In the genomic region with DNA sequence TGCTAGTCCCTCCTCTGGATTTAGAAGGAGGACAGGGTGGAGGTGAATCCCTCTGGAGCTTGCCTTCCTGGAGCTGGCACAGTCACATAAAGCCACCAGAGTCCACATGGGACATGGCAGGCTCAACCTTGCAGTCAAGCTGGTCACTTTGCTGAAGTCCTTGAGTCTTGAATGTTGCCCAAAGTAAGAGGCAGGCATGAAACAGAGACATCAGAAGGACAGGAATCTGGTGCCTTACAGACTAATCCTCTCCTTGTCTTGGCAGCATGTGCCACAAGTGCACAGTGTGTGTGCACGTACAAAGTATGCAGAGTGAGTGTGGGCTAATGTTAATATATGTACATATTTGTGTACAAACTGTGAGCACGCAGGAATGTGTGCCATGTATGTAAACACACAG, we compare ENCODE assay signal across 21 mouse cellular contexts.
DNase-seq lines count a peak whose midpoint lies in the region; ATAC-seq lines count a peak whose summit lies in the region.
"Had no signal": no experiment of that assay in that cellular context is flagged by ENCODE, and none has a peak within 500 bp of the region (broad histone marks: within the 10 kb centered on the region; RNA-seq: fewer than 3 reads in every experiment).

No protein-coding gene starts in this region.

- peak; percentile 64 for DNase-seq in heart, embryonic 10.5 days (ENCODE audit: low spot score)
- DNase-seq in testis, postnatal 10 days (ENCODE audit: low spot score) = peak; percentile 22
- DNase-seq in testis, postnatal 14 days (ENCODE audit: low spot score) = no peak
- DNase-seq: adrenal gland, adult 2 months; adrenal gland, postnatal 10 days; adrenal gland, postnatal 25 days; cerebellum, adult 11 months; cerebellum, adult 18-20 months; cerebellum, adult 8-10 months; cerebellum, adult 9-11 months; cerebellum, postnatal 14 days; cerebellum, postnatal 36 days; embryo, embryonic 11 days had no signal

- WGBS in heart, embryonic 10.5 days = 90% methylated on average over 2 of the region's 2 CpGs
- WGBS in heart, embryonic 11.5 days (ENCODE audit: insufficient replicate concordance) = 96% methylated on average over 2 of the region's 2 CpGs

- H3K36me3 ChIP-seq in heart, embryonic 10.5 days = 0 out of 2 replicates have a peak, but pooled peaks cover 4% of the 10 kb centered on the region
- H3K36me3 ChIP-seq in heart, embryonic 11.5 days (ENCODE audit: control insufficient read depth, insufficient read depth, low read length) = no peaks in the 10 kb centered on the region

- H3K9me3 ChIP-seq in heart, embryonic 10.5 days = no peaks in the 10 kb centered on the region
- H3K9me3 ChIP-seq in heart, embryonic 11.5 days (replicated peaks; ENCODE audit: control insufficient read depth, low read length) = no peaks in the 10 kb centered on the region
- H3K9me3 ChIP-seq: embryonic facial prominence, embryonic 13.5 days; embryonic facial prominence, embryonic 15.5 days; forebrain, embryonic 10.5 days; forebrain, embryonic 12.5 days had no signal

- no peak overlapping the region for H3K4me3 ChIP-seq in heart, embryonic 10.5 days
- H3K4me3 ChIP-seq in heart, embryonic 11.5 days (ENCODE audit: low read depth, low read length) = no peak overlapping the region
- H3K4me3 ChIP-seq: embryonic facial prominence, embryonic 13.5 days; embryonic facial prominence, embryonic 15.5 days; erythroblast, embryonic 14.5 days; forebrain, embryonic 10.5 days; forebrain, embryonic 12.5 days had no signal

- H3K9ac ChIP-seq in heart, embryonic 11.5 days (ENCODE audit: low read depth, low read length) = no peak overlapping the region
- H3K9ac ChIP-seq: embryonic facial prominence, embryonic 13.5 days; embryonic facial prominence, embryonic 15.5 days; forebrain, embryonic 12.5 days had no signal

- H3K4me1 ChIP-seq in heart, embryonic 10.5 days = no peaks in the 10 kb centered on the region
- H3K4me1 ChIP-seq in heart, embryonic 11.5 days (ENCODE audit: control insufficient read depth, insufficient read depth, low read length) = no peaks in the 10 kb centered on the region
- H3K4me1 ChIP-seq: embryonic facial prominence, embryonic 13.5 days; embryonic facial prominence, embryonic 15.5 days; forebrain, embryonic 12.5 days had no signal

- no peak overlapping the region for H3K4me2 ChIP-seq in heart, embryonic 11.5 days
- H3K4me2 ChIP-seq: embryonic facial prominence, embryonic 13.5 days; embryonic facial prominence, embryonic 15.5 days; forebrain, embryonic 12.5 days had no signal

- no peak for ATAC-seq in heart, embryonic 11.5 days (replicated peaks; ENCODE audit: insufficient number of reproducible peaks, low FRiP score, low TSS enrichment)
- ATAC-seq: forebrain, embryonic 14.5 days; forebrain, embryonic 16.5 days had no signal

- no peak overlapping the region for H3K27ac ChIP-seq in heart, embryonic 10.5 days
- no peak overlapping the region for H3K27ac ChIP-seq in heart, embryonic 11.5 days (ENCODE audit: low read depth, low read length)
- H3K27ac ChIP-seq: embryonic facial prominence, embryonic 13.5 days; embryonic facial prominence, embryonic 15.5 days; forebrain, embryonic 10.5 days; forebrain, embryonic 12.5 days had no signal

- no peaks in the 10 kb centered on the region for H3K27me3 ChIP-seq in heart, embryonic 10.5 days (ENCODE audit: insufficient read depth, poor library complexity, severe bottlenecking)
- no peaks in the 10 kb centered on the region for H3K27me3 ChIP-seq in heart, embryonic 11.5 days (ENCODE audit: control insufficient read depth, insufficient read depth, low read length)
- H3K27me3 ChIP-seq: embryonic facial prominence, embryonic 13.5 days; embryonic facial prominence, embryonic 15.5 days; forebrain, embryonic 12.5 days had no signal
